Mouse (Mus musculus) neural tube, embryonic 12.5 days (tissue): ENCODE results near the gene Kif12. TPM values are rescaled to one million over a fixed set of nuclear protein-coding genes. Genes with fewer than 3 reads are reported as not detected.

Experiments used
- ATAC-seq: fragments of 200-750 bp; cut with Nextera tagmentation; 2 replicates; pipeline ENCODE4 v1.8.0; 2017; ENCODE audit warnings: low read depth, mild to moderate bottlenecking, moderate TSS enrichment, moderate library complexity; ENCODE audit not compliant: low FRiP score
- H3K27ac ChIP-seq: fragments of 300-500 bp; sonication (generic); 2 replicates; pipeline ENCODE4 v1.5.1; 2016
- H3K27me3 ChIP-seq: fragments of 300-500 bp; sonication (generic); replicated peaks from 2 replicates; pipeline ENCODE4 v1.6.1; 2016; ENCODE audit warnings: mild to moderate bottlenecking
- H3K36me3 ChIP-seq: fragments of 300-500 bp; sonication (generic); 2 replicates; pipeline ENCODE4 v1.6.1; 2016; ENCODE audit warnings: mild to moderate bottlenecking
- H3K4me1 ChIP-seq: fragments of 300-500 bp; sonication (generic); 2 replicates; pipeline ENCODE4 v1.6.1; 2016
- H3K4me2 ChIP-seq: fragments of 300-500 bp; sonication (generic); replicated peaks from 2 replicates; pipeline ENCODE4 v1.6.1; 2016; ENCODE audit warnings: mild to moderate bottlenecking
- H3K4me3 ChIP-seq: fragments of 300-500 bp; sonication (generic); 2 replicates; pipeline ENCODE4 v1.5.1; 2016
- H3K9ac ChIP-seq: fragments of 300-500 bp; sonication (generic); 2 replicates; pipeline ENCODE4 v1.6.1; 2016; ENCODE audit warnings: mild to moderate bottlenecking
- H3K9me3 ChIP-seq: fragments of 300-500 bp; sonication (generic); 2 replicates; pipeline ENCODE4 v1.6.1; 2016; ENCODE audit warnings: mild to moderate bottlenecking
- WGBS: fragments of 180-500 bp; shearing (Covaris S2); methylation state at CpG from one replicate; pipeline ENCODE4 v1.1.7; 2016; 5-methylcytosine and 5-hydroxymethylcytosine counted together
- polyA plus RNA-seq: library from polyadenylated mRNA; unstranded; fragments of >200 nt; fragmentation: Nextera tagmentation; extraction: Ambion mirVana; gene quantifications from 2 replicates; pipeline ENCODE4 v1.2.1, GENCODE M21; 2016

The Kif12 gene
- polyA plus RNA-seq, 1 experiment from 2014 or later = not detected

DNA sequence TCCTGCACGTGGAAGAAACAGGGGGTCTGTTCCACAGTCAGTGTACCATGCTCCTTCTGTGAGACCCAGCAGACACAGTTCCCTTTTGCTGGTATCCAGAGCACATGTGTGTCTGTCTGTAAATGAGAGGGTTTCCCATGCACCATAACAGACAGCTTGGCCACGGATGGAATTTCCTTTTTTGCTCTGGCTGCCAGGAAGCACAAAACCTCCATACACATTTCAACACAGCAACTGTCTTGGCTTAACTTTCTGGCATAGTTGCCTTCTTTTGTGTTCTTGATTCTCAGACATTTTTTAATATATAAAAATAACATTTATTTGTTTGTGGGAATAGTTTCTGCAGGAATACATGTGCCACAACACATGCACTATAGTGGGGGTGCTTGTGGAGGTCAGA lies 16.3 kb downstream of the Kif12 start:
- Histone ChIP-seq H3K9ac (no peak overlapping the region), H3K36me3 (no peaks in the 10 kb centered on the region), H3K4me1 (no peaks in the 10 kb centered on the region), H3K4me2 (no peak overlapping the region), H3K27me3 (no peaks in the 10 kb centered on the region), H3K27ac (no peak overlapping the region), H3K9me3 (no peaks in the 10 kb centered on the region), H3K4me3 (no peak overlapping the region)
- ATAC-seq = no peak
- 70% methylated on average over 2 of the region's 2 CpGs for WGBS

DNA sequence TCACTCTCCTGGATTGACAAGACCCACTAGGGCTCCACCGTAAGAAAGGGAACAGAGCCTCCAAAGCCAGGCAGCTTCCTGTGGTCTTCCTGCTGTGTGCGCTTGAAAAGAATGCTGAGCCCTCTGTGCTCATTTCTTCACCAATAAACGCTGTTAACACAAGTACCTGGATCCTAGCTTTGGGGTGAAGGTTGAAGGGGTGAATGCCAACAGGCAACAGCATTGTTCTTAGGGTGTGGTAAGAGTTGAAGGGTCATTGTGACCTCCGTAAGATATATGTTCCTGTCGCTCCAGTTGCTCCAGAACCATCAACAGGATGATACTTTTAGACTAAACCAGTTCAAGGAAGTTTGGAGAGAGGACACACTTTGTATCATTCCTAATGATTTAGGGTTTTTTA lies 17.2 kb downstream of the Kif12 start, which contains the start of gene Ambp:
Gene Ambp, minus strand, starts transcription at position 101 of the 400 bp plus-strand sequence.
- Histone ChIP-seq H3K4me3 (no peak within 1 kb of the TSS), H3K27ac (no peak within 1 kb of the TSS), H3K27me3 (no peaks in the 10 kb centered on the region), H3K36me3 (no peaks in the 10 kb centered on the region), H3K9me3 (no peaks in the 10 kb centered on the region), H3K9ac (no peak within 1 kb of the TSS), H3K4me2 (no peak within 1 kb of the TSS), H3K4me1 (no peaks in the 10 kb centered on the region)
- 66% methylated on average over 5 of the region's 5 CpGs for WGBS
- no peak for ATAC-seq

DNA sequence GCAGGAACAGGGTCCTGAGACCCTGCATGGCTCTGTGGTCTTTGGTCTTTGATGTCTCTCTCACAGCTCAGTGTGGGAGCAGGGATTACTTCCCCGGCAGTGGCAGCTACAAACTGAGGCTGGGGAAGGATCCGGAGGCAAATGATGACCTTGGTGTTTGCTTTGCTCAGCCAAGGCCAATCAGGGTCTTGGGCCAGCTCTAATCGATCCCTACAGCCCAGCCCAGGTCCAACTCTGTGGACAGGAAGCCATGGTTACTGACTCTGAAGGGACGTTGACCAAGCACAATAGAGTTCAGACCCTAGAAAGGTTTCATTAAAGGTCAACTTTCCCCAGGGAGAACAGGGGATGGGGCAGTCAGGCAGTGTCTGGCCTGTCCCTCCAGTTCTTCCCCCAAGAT lies 17.9 kb downstream of the Kif12 start:
- Histone ChIP-seq H3K4me2 (no peak overlapping the region), H3K27me3 (no peaks in the 10 kb centered on the region), H3K4me3 (no peak overlapping the region), H3K27ac (no peak overlapping the region), H3K4me1 (no peaks in the 10 kb centered on the region), H3K36me3 (no peaks in the 10 kb centered on the region), H3K9ac (no peak overlapping the region), H3K9me3 (no peaks in the 10 kb centered on the region)
- no peak for ATAC-seq
- 68% methylated on average over 4 of the region's 4 CpGs for WGBS

DNA sequence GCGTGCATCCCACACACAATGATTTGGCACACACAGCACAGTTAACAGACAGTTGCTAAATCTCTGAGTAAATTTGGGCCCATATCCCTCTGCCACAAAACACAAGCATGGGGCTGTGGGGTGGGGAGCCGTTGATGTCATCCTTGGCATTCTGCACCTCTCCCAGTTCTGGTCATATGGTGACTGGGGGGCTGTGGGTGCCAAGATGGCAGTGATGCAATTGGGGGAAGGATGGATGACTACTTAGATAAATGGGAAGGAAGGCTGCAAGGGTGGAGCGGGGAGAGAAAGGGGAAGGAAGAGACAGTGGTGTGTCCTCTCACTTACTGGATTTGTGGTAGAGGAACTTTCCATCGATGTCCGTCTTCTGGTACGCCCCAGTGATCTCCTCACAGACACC lies 20.8 kb downstream of the Kif12 start:
- H3K4me1 ChIP-seq = no peaks in the 10 kb centered on the region
- no peak overlapping the region for H3K4me3 ChIP-seq
- WGBS = 90% methylated on average over 6 of the region's 6 CpGs
- no peak overlapping the region for H3K27ac ChIP-seq
- no peaks in the 10 kb centered on the region for H3K9me3 ChIP-seq
- no peak overlapping the region for H3K9ac ChIP-seq
- H3K4me2 ChIP-seq = no peak overlapping the region
- no peaks in the 10 kb centered on the region for H3K36me3 ChIP-seq
- no peak for ATAC-seq
- H3K27me3 ChIP-seq = no peaks in the 10 kb centered on the region

DNA sequence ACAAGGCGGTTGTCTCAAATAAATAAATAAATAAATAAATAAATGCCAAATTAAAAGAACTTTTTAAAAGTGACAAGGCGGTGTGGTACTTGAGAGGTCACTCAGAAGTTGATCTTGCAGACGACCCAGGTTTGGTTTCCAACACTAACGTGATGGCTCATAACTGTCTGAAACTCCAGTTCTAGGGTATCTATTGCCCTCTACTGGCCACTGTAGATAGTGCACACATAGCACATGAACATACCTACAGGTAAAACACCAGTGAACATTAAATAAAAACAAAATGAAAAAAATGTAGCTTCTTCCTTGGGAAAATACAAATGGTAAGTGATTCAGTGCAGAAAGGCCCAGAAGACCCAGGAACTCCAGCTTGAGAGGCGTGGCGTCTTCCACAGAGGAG lies 24.7 kb downstream of the Kif12 start:
- Histone ChIP-seq H3K27ac (no peak overlapping the region), H3K4me1 (no peaks in the 10 kb centered on the region), H3K9ac (no peak overlapping the region), H3K4me2 (no peak overlapping the region), H3K4me3 (no peak overlapping the region), H3K36me3 (no peaks in the 10 kb centered on the region), H3K9me3 (no peaks in the 10 kb centered on the region), H3K27me3 (no peaks in the 10 kb centered on the region)
- no peak for ATAC-seq
- WGBS = 93% methylated on average over 6 of the region's 6 CpGs

DNA sequence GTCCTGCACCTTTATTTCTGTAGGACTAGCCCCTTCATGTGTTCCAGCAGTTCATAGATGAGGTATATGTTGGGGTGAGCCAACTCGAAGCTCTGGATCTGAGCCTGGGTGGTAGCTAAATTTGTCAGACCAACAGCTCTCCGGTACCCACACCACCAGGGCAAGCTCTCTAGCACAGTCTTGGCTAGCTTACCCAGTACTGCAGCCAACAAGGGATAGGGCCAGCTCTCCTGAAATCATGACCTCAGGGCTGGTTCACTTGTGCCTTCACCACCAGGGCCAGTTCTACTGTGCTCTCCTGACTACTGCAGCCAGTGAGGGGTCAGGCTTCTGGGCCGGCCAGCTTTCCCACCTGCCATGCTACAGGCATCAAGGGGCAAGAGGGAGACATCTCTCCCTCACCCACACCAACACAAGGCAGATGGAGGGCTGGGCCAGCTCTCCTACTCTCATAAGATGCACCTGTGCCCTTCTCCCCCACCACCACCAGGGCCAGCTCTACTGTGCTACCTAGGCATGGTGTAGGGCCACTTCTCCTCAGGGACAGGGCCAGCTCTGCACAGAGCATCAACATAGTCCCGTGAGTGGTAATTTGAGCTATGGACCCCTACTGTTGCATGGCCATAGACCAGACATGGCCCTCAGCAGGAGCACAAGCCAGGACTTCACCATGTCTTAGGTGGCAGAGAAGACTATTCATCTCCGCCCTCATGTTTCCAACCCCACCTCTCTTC lies 41.9 kb downstream of the Kif12 start:
- no peaks in the 10 kb centered on the region for H3K9me3 ChIP-seq
- no peak overlapping the region for H3K9ac ChIP-seq
- H3K27ac ChIP-seq = no peak overlapping the region
- H3K36me3 ChIP-seq = peaks cover 45% of the 10 kb centered on the region
- WGBS = 92% methylated on average over 5 of the region's 5 CpGs
- H3K4me2 ChIP-seq = no peak overlapping the region
- ATAC-seq = no peak
- H3K4me3 ChIP-seq = no peak overlapping the region
- H3K4me1 ChIP-seq = no peaks in the 10 kb centered on the region
- H3K27me3 ChIP-seq = no peaks in the 10 kb centered on the region

DNA sequence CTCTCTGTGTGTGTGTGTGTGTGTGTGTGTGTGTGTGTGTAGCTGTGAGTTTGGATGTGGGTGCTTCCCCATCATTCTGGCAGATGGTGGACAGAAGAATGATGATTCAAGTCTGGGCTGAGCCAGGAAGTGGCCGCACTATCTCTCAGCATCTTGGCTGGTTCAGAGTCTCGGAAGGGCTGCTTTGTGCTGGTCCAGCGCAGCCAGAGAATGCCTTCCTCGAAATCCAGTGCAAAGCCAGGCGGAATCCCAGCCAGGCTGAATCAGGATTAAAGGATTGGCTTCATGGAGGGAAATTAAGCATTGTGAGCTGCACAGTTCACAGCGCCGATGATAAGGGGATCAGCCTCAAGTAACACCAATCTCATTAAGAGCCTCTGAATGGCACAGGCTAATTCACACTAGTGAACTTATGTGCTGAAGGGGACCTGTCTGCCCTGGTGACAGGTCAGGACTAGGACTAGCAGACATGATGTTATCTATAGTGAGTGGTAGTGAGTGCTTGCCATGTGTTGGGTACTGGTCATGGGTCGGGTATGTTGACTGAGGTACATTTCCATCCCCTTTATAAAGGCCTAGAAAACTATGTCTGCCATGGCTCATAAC lies 47.0 kb downstream of the Kif12 start:
- Histone ChIP-seq H3K27ac (no peak overlapping the region), H3K27me3 (no peaks in the 10 kb centered on the region), H3K4me3 (no peak overlapping the region), H3K4me2 (no peak overlapping the region), H3K4me1 (no peaks in the 10 kb centered on the region), H3K9ac (no peak overlapping the region), H3K9me3 (no peaks in the 10 kb centered on the region), H3K36me3 (peaks cover 39% of the 10 kb centered on the region)
- ATAC-seq = no peak
- WGBS = 91% methylated on average over 8 of the region's 8 CpGs

DNA sequence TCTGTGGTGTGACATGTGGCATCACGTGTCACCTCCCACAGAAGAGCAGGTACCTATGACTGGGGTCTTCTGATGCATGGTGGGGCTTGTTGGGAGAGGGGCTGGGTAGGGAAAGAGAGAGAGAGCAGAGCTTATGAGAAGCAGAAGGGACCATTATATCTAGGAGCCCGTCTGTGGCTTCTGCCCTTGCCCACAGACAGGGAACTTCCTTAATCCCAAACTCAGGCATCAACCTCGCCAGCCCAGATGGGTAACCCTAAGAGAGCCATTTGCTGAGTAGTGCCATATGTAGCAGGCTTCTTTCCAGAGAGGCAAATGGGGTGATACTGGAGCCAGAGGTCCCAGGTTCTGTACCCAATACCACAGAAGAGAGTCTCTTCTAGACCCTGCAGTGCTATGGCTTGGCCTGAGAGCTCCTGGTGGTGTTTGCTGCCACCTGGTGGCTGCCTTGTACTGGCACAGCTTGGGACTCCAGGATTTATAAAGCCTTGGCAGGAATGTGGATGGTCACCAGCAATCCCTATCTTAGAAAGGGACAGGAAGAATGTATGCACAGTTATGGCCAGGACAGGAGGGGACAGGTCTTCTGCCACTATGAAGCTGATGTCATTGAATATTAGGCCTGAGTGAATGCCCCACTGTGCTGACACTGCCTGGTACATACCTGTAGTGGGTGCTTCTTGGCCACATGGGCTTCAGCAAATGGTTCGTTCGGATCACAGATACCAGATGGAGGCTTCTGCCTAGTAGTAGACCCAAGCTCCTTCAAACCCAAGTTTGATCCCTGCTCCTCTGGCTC lies 53.1 kb downstream of the Kif12 start:
- Histone ChIP-seq H3K36me3 (peaks cover 62% of the 10 kb centered on the region), H3K9ac (no peak overlapping the region), H3K9me3 (no peaks in the 10 kb centered on the region), H3K27me3 (no peaks in the 10 kb centered on the region), H3K4me3 (no peak overlapping the region), H3K4me1 (no peaks in the 10 kb centered on the region), H3K4me2 (no peak overlapping the region), H3K27ac (no peak overlapping the region)
- WGBS = 90% methylated on average over 5 of the region's 5 CpGs
- peak; percentile 84 for ATAC-seq

Other genes with a start within 250 kb of the Kif12 start
- gene Zfp618, start 206.6 kb downstream of the Kif12 start, polyA plus RNA-seq = 46.7 and 55.2 TPM in 2 replicates
- gene Ambp, start 17.3 kb downstream of the Kif12 start, polyA plus RNA-seq = 0.30 and 1.00 TPM in 2 replicates
- gene Col27a1, start 41.9 kb upstream of the Kif12 start, polyA plus RNA-seq = 4.6 and 5.4 TPM in 2 replicates
- not detected in 2 replicates for gene Orm1, start 172.4 kb upstream of the Kif12 start, polyA plus RNA-seq
- not detected in 2 replicates for gene Orm3, start 184.0 kb upstream of the Kif12 start, polyA plus RNA-seq
- not detected in 2 replicates for gene Orm2, start 190.3 kb upstream of the Kif12 start, polyA plus RNA-seq
- gene Akna, start 231.2 kb upstream of the Kif12 start, polyA plus RNA-seq = 7.3 and 7.5 TPM in 2 replicates